Mouse (Mus musculus) MEL (cell line): ENCODE data around the gene Gpatch1.

Experiments used
- CTCF ChIP-seq, 3 experiments: IDR thresholded peaks in 2 of 3; conservative IDR thresholded peaks in 1 of 3; 2 replicates each; pipeline ENCODE4 v1.5.1; 2011 to 2012; ENCODE audit warnings: low read length in 3 of 3, low read depth in 2 of 3, mild to moderate bottlenecking in 2 of 3, improper control_type of control experiment in 1 of 3, inconsistent platforms in 1 of 3, mixed read lengths in 1 of 3, moderate library complexity in 1 of 3; ENCODE audit not compliant: control insufficient read depth in 1 of 3, insufficient read depth in 1 of 3, poor library complexity in 1 of 3, severe bottlenecking in 1 of 3
- E2F4 ChIP-seq: IDR thresholded peaks from 2 replicates; pipeline ENCODE4 v1.6.1; 2011; ENCODE audit warnings: low read depth, low read length, improper control_type of control experiment, borderline replicate concordance
- ELF1 ChIP-seq: IDR thresholded peaks from 2 replicates; pipeline ENCODE4 v1.6.1; 2014; ENCODE audit warnings: low read depth, mild to moderate bottlenecking, inconsistent platforms, low read length, improper control_type of control experiment, moderate library complexity
- EP300 ChIP-seq, 2 experiments: IDR thresholded peaks; 2 replicates each; pipeline ENCODE4 v1.6.1; 2011; ENCODE audit warnings: improper control_type of control experiment in 2 of 2, low read length in 2 of 2, low read depth in 1 of 2, mild to moderate bottlenecking in 1 of 2
- ETS1 ChIP-seq: IDR thresholded peaks from 2 replicates; pipeline ENCODE4 v1.6.1; 2012; ENCODE audit warnings: low read depth, mild to moderate bottlenecking, inconsistent platforms, low read length, improper control_type of control experiment, moderate library complexity
- MAFK ChIP-seq: IDR thresholded peaks from 2 replicates; pipeline ENCODE4 v1.6.1; 2011; ENCODE audit warnings: low read depth, mild to moderate bottlenecking, low read length, improper control_type of control experiment, borderline replicate concordance
- MEF2A ChIP-seq: IDR thresholded peaks from 2 replicates; pipeline ENCODE4 v1.6.1; 2014; ENCODE audit warnings: low read depth, mild to moderate bottlenecking, inconsistent platforms, low read length, improper control_type of control experiment; ENCODE audit not compliant: poor library complexity, insufficient replicate concordance, severe bottlenecking; ENCODE audit errors: extremely low read depth
- MXI1 ChIP-seq: IDR thresholded peaks from 2 replicates; pipeline ENCODE4 v1.6.1; 2011; ENCODE audit warnings: mild to moderate bottlenecking, low read depth, low read length, improper control_type of control experiment
- POLR2A ChIP-seq, 2 experiments: IDR thresholded peaks; 2 replicates each; pipeline ENCODE4 v1.6.1; 2011 to 2012; ENCODE audit warnings: low read length in 2 of 2, mild to moderate bottlenecking in 2 of 2, control low read depth in 1 of 2, improper control_type of control experiment in 1 of 2, low read depth in 1 of 2, moderate library complexity in 1 of 2; ENCODE audit not compliant: control insufficient read depth in 1 of 2, insufficient read depth in 1 of 2, poor library complexity in 1 of 2
- POLR2AphosphoS2 ChIP-seq: IDR thresholded peaks from 2 replicates; pipeline ENCODE4 v1.6.1; 2011; ENCODE audit warnings: low read length, improper control_type of control experiment
- RCOR1 ChIP-seq: IDR thresholded peaks from 2 replicates; pipeline ENCODE4 v1.6.1; 2012; ENCODE audit warnings: low read depth, mild to moderate bottlenecking, inconsistent platforms, low read length, improper control_type of control experiment
- SMC3 ChIP-seq: IDR thresholded peaks from 2 replicates; pipeline ENCODE4 v1.6.1; 2011; ENCODE audit warnings: low read depth, low read length, improper control_type of control experiment
- TAL1 ChIP-seq: IDR thresholded peaks from 2 replicates; pipeline ENCODE4 v1.6.1; 2012; ENCODE audit warnings: mild to moderate bottlenecking, inconsistent platforms, low read length, moderate library complexity, mixed read lengths
- ZKSCAN1 ChIP-seq: IDR thresholded peaks from 2 replicates; pipeline ENCODE4 v1.6.1; 2012; ENCODE audit warnings: low read depth, mild to moderate bottlenecking, inconsistent platforms, low read length, improper control_type of control experiment, moderate library complexity

GRCm38 (mm10) chr7:35234361-35235245 lies 83.6 kb downstream of the Gpatch1 start:
- TF ChIP-seq POLR2A (IDR thresholded peaks at IDR 0.05; ENCODE audit: control insufficient read depth in 1 of 2, insufficient read depth in 1 of 2, low read depth in 1 of 2, low read length in 2 of 2, poor library complexity in 1 of 2) = peak in 1 of 2 experiments; percentile 50; a peak in 2 of 4 replicates
- 0 out of 2 replicates have a peak, but pooled peaks have one; percentile 68 for TF ChIP-seq E2F4
- no peak for TF ChIP-seq RCOR1
- TF ChIP-seq ETS1 = no peak
- TF ChIP-seq MAFK = peak; percentile 98
- no peak for TF ChIP-seq ZKSCAN1
- no peak for TF ChIP-seq CTCF (IDR thresholded peaks at IDR 0.05 in 2 of 3, conservative IDR thresholded peaks at IDR 0.05 in 1 of 3; ENCODE audit: control insufficient read depth in 1 of 3, insufficient read depth in 1 of 3, low read depth in 2 of 3, low read length in 3 of 3, poor library complexity in 1 of 3, severe bottlenecking in 1 of 3)
- no peak for TF ChIP-seq SMC3
- no peak for TF ChIP-seq TAL1
- no peak for TF ChIP-seq MEF2A
- TF ChIP-seq POLR2AphosphoS2 = peak; percentile 51; the same call in 1 of the 2 replicates
- peak; percentile 53 for TF ChIP-seq MXI1
- TF ChIP-seq EP300 (IDR thresholded peaks at IDR 0.05; ENCODE audit: low read depth in 1 of 2, low read length in 2 of 2) = no peak
- TF ChIP-seq ELF1 = peak; percentile 86
